Mouse (Mus musculus): ENCODE data around the gene Klhl29.

Klhl29 gene

DNA sequence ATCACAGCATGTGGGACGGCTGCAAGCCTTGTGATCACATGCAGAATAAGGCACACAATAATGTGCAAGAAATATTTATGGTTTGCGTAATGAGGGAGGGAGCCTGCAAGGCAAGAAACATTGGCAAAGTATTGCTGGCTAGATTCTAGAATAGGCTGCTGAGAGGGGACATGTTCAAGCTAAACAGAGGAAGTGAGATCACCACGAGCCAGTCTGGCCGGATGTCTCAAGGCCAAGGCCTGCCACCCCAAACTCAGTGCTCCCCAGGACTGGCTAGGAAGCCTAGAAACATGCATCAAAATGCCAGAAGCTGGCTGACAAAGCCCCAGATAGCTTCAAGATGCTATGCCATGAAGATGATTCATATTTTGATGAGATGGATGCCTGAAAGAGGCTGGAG, 236.2 kb downstream of the Klhl29 start:
- peaks cover 15% of the 10 kb centered on the region for H3K4me1 ChIP-seq (replicated peaks; ENCODE audit: low read depth, low read length)
- TF ChIP-seq NANOG (IDR thresholded peaks at IDR 0.05; ENCODE audit: borderline replicate concordance, low read length) = no peak
- TF ChIP-seq CTCF (conservative IDR thresholded peaks at IDR 0.05; ENCODE audit: low read length) = no peak
- TF ChIP-seq POU5F1 (IDR thresholded peaks at IDR 0.05; ENCODE audit: borderline replicate concordance, low read length) = no peak
- H3K36me3 ChIP-seq (ENCODE audit: insufficient read depth, low read length) = no peaks in the 10 kb centered on the region
- H3K4me3 ChIP-seq (replicated peaks; ENCODE audit: low read length) = no peak overlapping the region
- peaks cover 20% of the 10 kb centered on the region; the same call in 1 of the 2 replicates for H3K27me3 ChIP-seq (ENCODE audit: insufficient read depth, low read length)
- no peaks in the 10 kb centered on the region for H3K9me3 ChIP-seq (ENCODE audit: low read length)

DNA sequence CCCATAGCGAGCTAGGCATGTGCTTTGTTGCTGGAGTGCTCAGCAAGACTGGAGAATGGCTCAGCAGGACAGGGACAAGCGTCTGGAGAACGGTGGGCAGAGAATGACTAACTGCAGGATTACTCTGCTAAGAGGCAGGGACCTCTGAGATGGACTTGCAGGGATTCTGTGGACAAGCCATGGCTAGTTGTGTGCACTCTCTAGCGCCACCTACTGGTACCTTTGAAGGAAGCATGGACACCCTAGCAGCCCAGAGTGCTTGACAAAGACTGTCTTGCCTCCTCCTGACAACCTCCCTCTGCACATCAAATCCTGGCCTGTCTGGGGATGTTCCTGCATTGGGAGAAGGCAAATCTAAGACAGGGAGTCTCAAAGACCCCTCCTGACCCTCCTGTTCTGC, 239.2 kb downstream of the Klhl29 start:
- TF ChIP-seq CTCF (conservative IDR thresholded peaks at IDR 0.05; ENCODE audit: low read length) = peak; percentile 91
- no peak for TF ChIP-seq POU5F1 (IDR thresholded peaks at IDR 0.05; ENCODE audit: borderline replicate concordance, low read length)

GRCm38 (mm10) chr12:5129190-5129589, 246.3 kb downstream of the Klhl29 start:
- no peak overlapping the region for H3K4me3 ChIP-seq (replicated peaks; ENCODE audit: low read length)
- H3K4me1 ChIP-seq (replicated peaks; ENCODE audit: low read depth, low read length) = no peaks in the 10 kb centered on the region
- peaks cover 28% of the 10 kb centered on the region for H3K27me3 ChIP-seq (ENCODE audit: insufficient read depth, low read length)
- no peaks in the 10 kb centered on the region for H3K9me3 ChIP-seq (ENCODE audit: low read length)
- no peak for TF ChIP-seq NANOG (IDR thresholded peaks at IDR 0.05; ENCODE audit: borderline replicate concordance, low read length)
- TF ChIP-seq CTCF (conservative IDR thresholded peaks at IDR 0.05; ENCODE audit: low read length) = no peak
- TF ChIP-seq POU5F1 (IDR thresholded peaks at IDR 0.05; ENCODE audit: borderline replicate concordance, low read length) = no peak
- no peaks in the 10 kb centered on the region for H3K36me3 ChIP-seq (ENCODE audit: insufficient read depth, low read length)

More for the DNA sequence above, 239.2 kb downstream of the Klhl29 start:
- peaks cover 20% of the 10 kb centered on the region; the same call in 1 of the 2 replicates for H3K27me3 ChIP-seq (ENCODE audit: insufficient read depth, low read length)
- no peak overlapping the region for H3K4me3 ChIP-seq (replicated peaks; ENCODE audit: low read length)
- H3K9me3 ChIP-seq (ENCODE audit: low read length) = no peaks in the 10 kb centered on the region
- H3K36me3 ChIP-seq (ENCODE audit: insufficient read depth, low read length) = no peaks in the 10 kb centered on the region
- H3K4me1 ChIP-seq (replicated peaks; ENCODE audit: low read depth, low read length) = peaks cover 15% of the 10 kb centered on the region

- H3K36me3 ChIP-seq (ENCODE audit: insufficient read depth, low read length) = no peaks in the 10 kb centered on the region
- H3K4me3 ChIP-seq (replicated peaks; ENCODE audit: low read length) = no peak overlapping the region
- H3K27me3 ChIP-seq (ENCODE audit: insufficient read depth, low read length) = peaks cover 55% of the 10 kb centered on the region
- H3K4me1 ChIP-seq (replicated peaks; ENCODE audit: low read depth, low read length) = peaks cover 15% of the 10 kb centered on the region
- no peaks in the 10 kb centered on the region for H3K9me3 ChIP-seq (ENCODE audit: low read length)
- TF ChIP-seq POU5F1 (IDR thresholded peaks at IDR 0.05; ENCODE audit: borderline replicate concordance, low read length) = no peak
- no peak for TF ChIP-seq NANOG (IDR thresholded peaks at IDR 0.05; ENCODE audit: borderline replicate concordance, low read length)
- no peak for TF ChIP-seq CTCF (conservative IDR thresholded peaks at IDR 0.05; ENCODE audit: low read length)
Measured at GRCm38 (mm10) chr12:5125907-5126306, 249.6 kb downstream of the Klhl29 start.

GRCm38 (mm10) chr12:5122972-5123371, 252.5 kb downstream of the Klhl29 start:
- Histone ChIP-seq H3K4me3 (replicated peaks; ENCODE audit: low read length) (no peak overlapping the region), H3K4me1 (replicated peaks; ENCODE audit: low read depth, low read length) (peaks cover 33% of the 10 kb centered on the region), H3K9me3 (ENCODE audit: low read length) (no peaks in the 10 kb centered on the region), H3K27me3 (ENCODE audit: insufficient read depth, low read length) (peaks cover 65% of the 10 kb centered on the region), H3K36me3 (ENCODE audit: insufficient read depth, low read length) (no peaks in the 10 kb centered on the region)
- TF ChIP-seq POU5F1 (IDR thresholded peaks at IDR 0.05; ENCODE audit: borderline replicate concordance, low read length) (no peak), NANOG (IDR thresholded peaks at IDR 0.05; ENCODE audit: borderline replicate concordance, low read length) (no peak), CTCF (conservative IDR thresholded peaks at IDR 0.05; ENCODE audit: low read length) (no peak)

GRCm38 (mm10) chr12:5120249-5120648, 255.2 kb downstream of the Klhl29 start:
- TF ChIP-seq NANOG (IDR thresholded peaks at IDR 0.05; ENCODE audit: borderline replicate concordance, low read length) = no peak
- TF ChIP-seq POU5F1 (IDR thresholded peaks at IDR 0.05; ENCODE audit: borderline replicate concordance, low read length) = no peak
- no peak for TF ChIP-seq CTCF (conservative IDR thresholded peaks at IDR 0.05; ENCODE audit: low read length)
- H3K9me3 ChIP-seq (ENCODE audit: low read length) = no peaks in the 10 kb centered on the region; the same call in 1 of the 2 replicates
- 0 out of 2 replicates have a peak overlapping the region, but pooled peaks have one; percentile 14 for H3K4me3 ChIP-seq (replicated peaks; ENCODE audit: low read length)
- H3K4me1 ChIP-seq (replicated peaks; ENCODE audit: low read depth, low read length) = peaks cover 33% of the 10 kb centered on the region
- H3K27me3 ChIP-seq (ENCODE audit: insufficient read depth, low read length) = peaks cover 48% of the 10 kb centered on the region
- H3K36me3 ChIP-seq (ENCODE audit: insufficient read depth, low read length) = no peaks in the 10 kb centered on the region

DNA sequence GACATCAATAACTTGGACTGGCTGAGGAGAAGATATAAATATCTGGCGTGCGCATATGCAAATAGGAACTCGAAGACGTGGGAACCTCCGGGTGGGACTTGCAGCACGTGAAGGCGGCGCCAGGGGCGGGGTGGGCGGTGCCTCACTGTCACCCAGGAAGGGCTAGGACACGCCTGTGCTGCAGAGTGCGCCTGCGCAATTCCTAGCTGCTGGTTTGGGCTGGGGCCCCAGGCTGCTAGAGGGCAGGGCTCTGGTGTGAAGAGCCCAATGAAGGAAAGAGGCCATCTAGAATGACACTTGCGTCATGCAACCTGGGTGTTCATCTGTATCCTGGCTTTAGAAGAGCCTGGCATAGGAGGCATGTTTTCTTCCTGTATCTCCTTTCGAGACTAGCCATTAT, 255.8 kb downstream of the Klhl29 start:
- H3K4me1 ChIP-seq (replicated peaks; ENCODE audit: low read depth, low read length) = peaks cover 33% of the 10 kb centered on the region
- no peaks in the 10 kb centered on the region for H3K36me3 ChIP-seq (ENCODE audit: insufficient read depth, low read length)
- peak; percentile 37; the same call in 1 of the 2 replicates for TF ChIP-seq POU5F1 (IDR thresholded peaks at IDR 0.05; ENCODE audit: borderline replicate concordance, low read length)
- no peak for TF ChIP-seq NANOG (IDR thresholded peaks at IDR 0.05; ENCODE audit: borderline replicate concordance, low read length)
- TF ChIP-seq CTCF (conservative IDR thresholded peaks at IDR 0.05; ENCODE audit: low read length) = no peak
- peaks cover 42% of the 10 kb centered on the region for H3K27me3 ChIP-seq (ENCODE audit: insufficient read depth, low read length)
- H3K4me3 ChIP-seq (replicated peaks; ENCODE audit: low read length) = no peak overlapping the region
- H3K9me3 ChIP-seq (ENCODE audit: low read length) = no peaks in the 10 kb centered on the region; the same call in 1 of the 2 replicates

- Histone ChIP-seq H3K4me1 (replicated peaks; ENCODE audit: low read depth, low read length) (peaks cover 33% of the 10 kb centered on the region), H3K27me3 (ENCODE audit: insufficient read depth, low read length) (peaks cover 38% of the 10 kb centered on the region), H3K9me3 (ENCODE audit: low read length) (no peaks in the 10 kb centered on the region; the same call in 1 of the 2 replicates), H3K36me3 (ENCODE audit: insufficient read depth, low read length) (no peaks in the 10 kb centered on the region), H3K4me3 (replicated peaks; ENCODE audit: low read length) (no peak overlapping the region)
- no peak for TF ChIP-seq NANOG (IDR thresholded peaks at IDR 0.05; ENCODE audit: borderline replicate concordance, low read length)
- no peak for TF ChIP-seq CTCF (conservative IDR thresholded peaks at IDR 0.05; ENCODE audit: low read length)
- no peak for TF ChIP-seq POU5F1 (IDR thresholded peaks at IDR 0.05; ENCODE audit: borderline replicate concordance, low read length)
Measured at GRCm38 (mm10) chr12:5119286-5119685, 256.2 kb downstream of the Klhl29 start.

GRCm38 (mm10) chr12:5116605-5117004, 258.9 kb downstream of the Klhl29 start:
- Histone ChIP-seq H3K4me1 (replicated peaks; ENCODE audit: low read depth, low read length) (peaks cover 21% of the 10 kb centered on the region), H3K4me3 (replicated peaks; ENCODE audit: low read length) (no peak overlapping the region), H3K36me3 (ENCODE audit: insufficient read depth, low read length) (no peaks in the 10 kb centered on the region), H3K27me3 (ENCODE audit: insufficient read depth, low read length) (peaks cover 22% of the 10 kb centered on the region), H3K9me3 (ENCODE audit: low read length) (no peaks in the 10 kb centered on the region; the same call in 1 of the 2 replicates)
- TF ChIP-seq NANOG (IDR thresholded peaks at IDR 0.05; ENCODE audit: borderline replicate concordance, low read length) (no peak), CTCF (conservative IDR thresholded peaks at IDR 0.05; ENCODE audit: low read length) (no peak), POU5F1 (IDR thresholded peaks at IDR 0.05; ENCODE audit: borderline replicate concordance, low read length) (no peak)

All from E14TG2a.4 (cell line).